Mouse (Mus musculus): ENCODE data around the gene Kctd19.
A peak's percentile ranks its signal among the peaks of the same experiment; 100 is the strongest.

The Kctd19 gene

DNA sequence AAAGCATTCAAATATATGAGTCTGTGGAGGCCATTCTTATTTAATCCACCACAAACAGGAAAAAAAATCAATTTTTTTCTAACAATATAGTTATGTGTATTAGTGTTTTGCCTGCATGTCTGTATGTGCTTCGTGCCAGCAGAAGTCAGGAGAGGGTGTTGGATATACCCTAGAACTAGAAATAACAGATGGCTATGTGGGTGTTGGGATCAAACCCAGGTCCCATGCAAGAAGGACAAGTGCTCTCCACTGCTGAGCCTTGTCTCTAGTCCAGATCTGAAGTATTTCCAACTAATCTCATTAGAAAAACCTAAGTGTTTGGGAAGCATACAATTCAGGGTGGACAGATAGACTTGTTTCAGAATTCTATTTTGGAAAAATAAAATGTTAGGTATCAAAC lies 8.7 kb upstream of the Kctd19 start:
- no peak for DNase-seq (ENCODE audit: low read depth)

- DNase-seq (ENCODE audit: low read depth): no peak
Measured at GRCm38 (mm10) chr8:105419800-105420199, 6.5 kb upstream of the Kctd19 start.

GRCm38 (mm10) chr8:105418992-105419391 lies 5.7 kb upstream of the Kctd19 start:
- DNase-seq (ENCODE audit: low read depth): no peak

DNA sequence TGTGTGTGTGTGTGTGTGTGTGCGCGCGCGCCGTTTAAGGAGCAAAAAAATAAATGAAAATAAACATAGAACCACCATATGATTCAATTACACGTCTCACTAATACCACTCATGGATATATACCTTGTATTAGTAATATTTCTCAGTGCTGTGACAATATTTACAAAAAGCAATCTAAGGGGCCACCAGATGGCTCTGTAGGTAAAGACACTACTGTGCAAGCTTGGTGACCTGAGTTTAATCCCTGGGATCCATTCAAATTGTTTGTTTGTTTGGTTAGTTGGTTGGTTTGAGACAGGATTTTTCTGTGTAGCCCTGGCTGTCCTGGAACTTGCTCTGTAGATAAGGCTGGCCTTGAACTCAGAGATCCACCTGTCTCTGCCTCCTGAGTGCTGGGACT lies 3.4 kb downstream of the Kctd19 start:
- DNase-seq (ENCODE audit: low read depth): no peak

DNA sequence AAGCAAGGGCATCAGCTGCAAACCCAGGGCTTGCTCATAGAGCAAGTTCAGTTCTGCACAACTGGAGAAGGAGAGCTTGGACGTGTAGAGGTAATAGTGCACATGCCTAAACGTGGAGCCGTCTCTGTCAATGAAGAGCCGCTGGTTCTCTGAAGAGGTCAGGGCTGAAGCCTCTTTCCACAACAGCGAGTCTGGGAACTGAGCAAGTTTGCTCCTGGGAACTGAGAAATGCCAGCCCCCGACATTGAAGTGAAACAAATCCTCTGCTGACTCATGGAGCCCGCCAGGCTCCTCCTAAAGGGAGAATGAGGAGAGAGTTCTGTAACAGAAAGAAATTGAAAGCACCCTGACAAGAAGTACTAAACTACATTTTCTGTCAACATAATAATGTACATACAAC lies 5.0 kb downstream of the Kctd19 start:
- DNase-seq (ENCODE audit: low read depth): no peak

GRCm38 (mm10) chr8:105406416-105406815 lies 6.9 kb downstream of the Kctd19 start:
- DNase-seq (ENCODE audit: low read depth): no peak

DNA sequence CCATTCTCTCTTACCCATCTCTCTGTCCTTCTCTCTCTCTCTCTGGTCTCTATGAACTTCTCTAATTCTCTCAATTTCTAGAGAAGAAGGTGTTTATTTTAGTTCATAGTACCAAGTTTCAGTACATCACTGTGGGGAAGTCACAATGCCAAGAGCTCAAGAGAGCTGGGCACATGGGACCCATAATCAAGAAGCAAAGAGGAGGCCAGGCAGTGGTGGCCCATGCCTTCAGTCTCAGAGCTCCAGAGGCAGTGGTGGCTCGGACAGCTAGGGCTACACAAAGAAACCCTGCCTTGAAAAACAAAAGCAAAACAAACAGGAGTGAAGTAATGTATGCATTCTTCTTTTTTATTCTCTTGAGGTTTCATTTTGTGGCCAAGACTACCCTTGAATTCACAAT lies 8.8 kb downstream of the Kctd19 start:
- DNase-seq (ENCODE audit: low read depth): no peak

GRCm38 (mm10) chr8:105403467-105403866 lies 9.8 kb downstream of the Kctd19 start:
- DNase-seq (ENCODE audit: low read depth): no peak

DNA sequence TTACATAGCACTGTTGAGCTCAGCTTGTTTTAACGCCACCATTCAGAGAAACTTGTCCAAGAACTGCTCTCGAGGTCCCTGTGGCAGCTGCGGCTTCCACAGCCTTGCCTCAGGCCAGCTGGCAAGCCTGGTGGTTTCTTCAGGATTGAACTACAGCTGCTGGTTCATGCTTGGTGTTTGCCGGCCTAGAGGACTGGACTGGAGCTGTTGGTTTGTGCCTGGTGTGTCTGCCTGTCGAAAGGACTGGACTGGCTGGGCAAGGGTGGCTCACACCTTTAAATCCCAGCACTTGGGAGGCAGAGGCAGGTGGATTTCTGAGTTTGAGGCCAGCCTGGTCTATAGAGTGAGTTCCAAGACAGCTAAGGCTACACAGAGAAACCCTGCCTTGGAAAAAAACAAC lies 13.3 kb downstream of the Kctd19 start:
- no peak for DNase-seq (ENCODE audit: low read depth)

DNA sequence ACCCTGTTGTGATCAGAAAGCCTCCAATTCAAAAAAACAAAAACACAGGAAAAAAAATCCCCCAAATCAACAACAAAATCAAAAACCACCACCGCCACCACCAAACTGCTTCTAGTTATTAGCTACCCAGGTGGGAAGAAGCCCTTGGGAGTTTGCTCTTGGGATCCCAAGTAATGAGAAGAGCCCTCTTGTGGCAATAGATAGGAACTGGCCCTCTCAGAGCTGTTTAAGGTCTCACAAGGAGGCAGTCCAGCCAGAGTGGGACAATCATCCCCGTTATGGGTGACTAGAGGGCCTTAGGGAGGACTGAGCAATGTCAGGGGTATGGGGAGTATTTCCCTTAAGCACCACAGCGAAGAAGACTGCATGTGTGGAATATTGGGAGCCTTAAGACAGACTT lies 15.6 kb downstream of the Kctd19 start:
- peak; percentile 30 for DNase-seq (ENCODE audit: low read depth)

GRCm38 (mm10) chr8:105393915-105394314 lies 19.4 kb downstream of the Kctd19 start:
- no peak for DNase-seq (ENCODE audit: low read depth)

GRCm38 (mm10) chr8:105393089-105393787 lies 20.1 kb downstream of the Kctd19 start:
- no peak for DNase-seq (ENCODE audit: low read depth)

- no peak for DNase-seq (ENCODE audit: low read depth)
Measured at GRCm38 (mm10) chr8:105389096-105389495, 24.2 kb downstream of the Kctd19 start.

DNA sequence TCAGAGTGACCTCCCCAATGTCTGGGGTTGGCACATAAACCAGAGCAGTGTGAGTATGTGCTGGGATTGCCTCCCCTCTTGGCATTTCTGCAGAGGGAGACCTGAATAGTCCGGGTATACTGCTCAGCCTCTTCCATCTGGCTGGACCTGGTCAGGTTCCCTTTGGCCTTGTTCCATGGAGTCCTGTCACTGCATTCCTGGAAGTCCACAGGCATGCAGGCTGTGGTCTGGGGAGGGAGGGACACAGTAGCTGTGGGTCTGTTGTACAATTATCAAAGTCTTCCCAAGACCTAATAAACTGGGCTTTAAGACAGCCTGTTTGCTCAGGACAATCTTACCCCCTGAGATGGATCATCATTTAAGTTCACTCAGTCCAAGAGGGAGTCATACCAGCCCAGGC lies 26.2 kb downstream of the Kctd19 start:
- no peak for DNase-seq (ENCODE audit: low read depth)

DNA sequence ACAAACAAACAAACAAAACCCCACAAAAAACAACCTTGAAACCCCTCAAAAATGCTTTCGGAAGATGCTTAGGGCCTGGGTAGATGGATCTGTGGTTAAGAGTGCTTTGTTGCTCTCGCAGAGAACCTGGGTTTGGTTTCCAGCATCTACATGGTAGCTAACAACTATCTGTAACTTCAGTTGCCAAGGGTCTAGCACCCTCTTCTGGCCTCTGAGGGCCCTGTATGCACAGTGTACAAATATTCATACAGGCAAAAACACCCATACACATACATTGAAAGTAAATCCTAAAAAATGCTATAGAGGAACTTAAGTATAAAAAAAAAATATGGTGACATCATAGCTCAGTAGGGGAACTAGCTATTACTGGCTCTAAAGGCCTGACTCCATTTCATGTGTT lies 29.2 kb downstream of the Kctd19 start:
- DNase-seq (ENCODE audit: low read depth): no peak

DNA sequence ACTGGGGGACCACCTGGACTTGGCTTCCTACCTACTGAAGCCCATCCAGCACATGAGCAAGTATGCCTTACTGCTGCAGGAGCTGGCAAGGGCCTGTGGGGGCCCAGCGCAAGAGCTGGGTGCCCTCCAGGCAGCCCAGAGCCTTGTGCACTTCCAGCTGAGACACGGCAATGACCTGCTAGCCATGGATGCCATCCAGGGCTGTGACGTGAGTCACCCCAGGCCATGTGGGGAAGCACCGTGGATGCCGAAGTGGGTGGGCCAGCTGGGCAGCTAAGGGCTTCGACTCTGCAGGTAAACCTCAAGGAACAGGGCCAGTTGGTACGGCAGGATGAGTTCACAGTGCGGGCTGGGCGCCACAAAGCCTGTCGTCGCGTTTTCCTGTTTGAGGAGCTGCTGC lies 33.0 kb downstream of the Kctd19 start:
- DNase-seq (ENCODE audit: low read depth): no peak

- DNase-seq (ENCODE audit: low read depth): no peak
Measured at GRCm38 (mm10) chr8:105378673-105379072, 34.6 kb downstream of the Kctd19 start.

DNA sequence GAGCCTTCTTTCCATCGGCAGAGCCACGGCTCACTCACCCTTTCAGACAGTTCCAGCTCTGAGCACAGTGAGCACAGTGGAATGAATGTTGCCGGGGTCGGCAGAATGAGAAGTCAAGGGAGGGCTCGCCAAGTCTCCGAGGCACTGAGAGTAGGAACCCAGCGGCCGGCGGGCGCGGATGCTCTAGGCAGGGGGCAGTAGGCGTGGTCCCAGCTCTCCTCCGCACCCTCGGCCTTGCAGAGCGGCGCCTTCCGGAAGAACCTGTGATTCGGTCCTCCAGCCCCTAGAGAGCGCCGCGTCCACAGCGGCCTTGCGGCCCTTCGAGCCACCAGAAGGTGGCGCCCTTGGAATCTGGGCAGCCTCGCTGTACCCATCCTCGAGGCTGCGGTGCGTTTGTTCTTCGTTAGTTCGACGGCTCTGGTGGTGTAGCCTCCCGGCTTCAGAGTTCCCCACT lies 38.8 kb downstream of the Kctd19 start:
- peak; percentile 26 for DNase-seq (ENCODE audit: low read depth)

DNA sequence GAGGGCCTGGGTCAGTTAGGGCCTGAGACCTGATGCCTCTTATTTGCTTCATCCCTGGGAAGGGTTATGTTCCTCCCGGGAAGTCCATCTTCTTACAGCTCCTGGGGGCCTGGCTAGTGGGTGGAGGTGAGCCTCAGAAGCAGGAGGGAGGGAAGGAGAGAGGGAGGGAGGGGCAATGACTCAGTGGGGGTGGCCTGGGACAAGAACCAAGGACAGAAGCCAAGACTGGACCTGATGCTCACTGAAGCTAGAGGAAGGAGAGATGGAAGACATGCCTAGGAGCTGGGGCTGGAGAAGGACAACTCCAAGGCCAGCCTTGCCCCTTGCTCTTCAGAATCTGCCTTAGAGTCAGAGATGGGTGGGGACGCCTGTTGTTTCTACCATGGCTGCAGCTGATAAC lies 40.3 kb downstream of the Kctd19 start, which contains the start of gene Plekhg4:
Gene Plekhg4 (plus strand): TSS at position 243 of the 400 bp plus-strand sequence.
- no peak for DNase-seq (ENCODE audit: low read depth)

DNA sequence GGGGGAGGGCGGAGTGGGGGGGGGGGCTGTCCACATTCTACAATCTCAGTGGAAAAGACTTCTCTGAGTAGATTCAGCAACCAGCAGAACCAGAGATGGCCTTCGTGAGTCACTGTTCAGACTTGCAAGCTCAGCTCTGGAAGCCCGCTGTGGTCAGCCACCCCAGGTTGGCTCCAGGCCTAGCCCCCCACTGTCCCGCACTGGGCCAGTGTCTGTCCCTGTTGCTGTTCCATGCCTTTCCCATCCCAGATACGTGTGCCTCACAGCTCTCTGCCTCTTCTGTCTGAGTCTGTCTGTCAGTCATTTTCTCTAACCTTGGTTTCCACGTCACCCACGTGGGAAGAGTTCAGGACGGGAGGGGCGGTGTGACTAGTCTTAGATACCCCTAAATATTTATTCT lies 40.8 kb downstream of the Kctd19 start:
- no peak for DNase-seq (ENCODE audit: low read depth)

GRCm38 (mm10) chr8:105367107-105367506 lies 46.2 kb downstream of the Kctd19 start:
- no peak for DNase-seq (ENCODE audit: low read depth)

DNA sequence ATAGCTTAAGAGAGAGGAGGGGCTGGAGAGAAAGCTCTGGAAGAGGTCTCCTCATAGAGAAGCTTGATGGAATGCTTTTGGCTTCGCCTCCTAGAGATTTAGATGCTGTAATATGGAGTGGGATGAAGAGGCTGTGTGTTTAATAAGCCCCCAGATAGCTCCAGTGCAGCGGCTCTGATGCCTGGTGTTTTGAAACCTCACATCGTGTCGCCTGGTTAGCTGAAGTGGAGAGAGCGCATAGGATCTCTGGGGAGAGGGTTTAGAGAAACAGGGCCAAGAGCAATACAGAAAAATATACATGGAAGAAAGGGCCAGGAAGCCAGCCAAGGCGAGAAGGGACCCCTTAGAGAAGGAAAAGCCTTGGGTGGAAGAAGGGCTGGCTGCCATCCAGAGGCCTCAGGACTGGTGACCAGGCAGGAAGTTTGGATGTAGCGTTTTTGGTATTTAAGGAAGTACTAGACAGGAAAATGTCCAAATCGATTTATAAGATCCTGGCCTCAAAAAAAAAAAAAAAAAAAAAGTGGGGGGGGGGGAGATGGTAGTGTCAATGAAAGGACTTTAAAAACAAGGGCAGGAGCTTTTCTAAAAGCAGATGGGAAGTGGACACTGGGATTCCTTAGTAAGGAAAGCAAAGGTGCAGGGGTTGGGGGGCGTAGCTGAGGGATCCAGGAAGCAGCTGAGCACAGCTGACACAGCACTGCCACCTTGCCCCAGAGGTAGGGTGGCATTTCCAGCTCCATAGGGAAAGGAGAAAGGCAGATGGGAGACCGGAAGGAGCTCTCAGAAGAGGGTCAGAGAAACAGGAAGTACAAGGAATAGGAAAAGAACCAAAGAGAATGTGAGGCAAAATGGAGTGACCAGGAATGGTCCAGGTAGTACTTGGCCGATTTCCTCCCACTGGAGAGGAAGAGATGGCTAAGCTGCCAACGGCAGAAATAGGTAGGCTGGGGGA lies 51.3 kb downstream of the Kctd19 start:
- DNase-seq (ENCODE audit: low read depth): no peak

DNA sequence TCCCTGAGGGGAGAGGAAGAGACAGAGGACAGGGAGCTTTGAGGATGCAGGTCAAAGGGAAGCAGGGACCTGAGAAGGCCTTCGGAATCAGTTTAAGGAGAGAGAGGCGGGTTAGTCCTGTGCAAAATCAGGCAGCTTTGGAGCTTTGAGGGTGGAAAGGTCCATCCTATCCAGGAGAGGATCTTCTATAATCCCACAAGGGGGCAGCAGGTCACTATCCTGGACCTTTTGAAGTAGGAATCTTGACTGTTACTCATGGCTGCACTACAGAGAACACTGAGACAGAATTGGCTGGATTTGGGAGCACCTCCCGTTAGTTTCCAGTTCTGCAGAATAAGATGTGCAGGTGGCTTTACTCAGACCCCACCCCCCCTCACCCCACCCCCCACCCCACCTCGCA lies 53.7 kb downstream of the Kctd19 start:
- no peak for DNase-seq (ENCODE audit: low read depth)
